Mouse (Mus musculus) CD8-positive naive resting alpha-beta T cell, adult 2 months (primary cell): Measurements from ENCODE around the gene Sprr2a1.
"Not testable (repeated sequence)": the region's sequence is repeated elsewhere in the genome, so short reads cannot be mapped to it uniquely, and the experiment has no call there.

Experiments used
- DNase-seq, 2 experiments: peaks; one replicate each; pipeline ENCODE4 v3.0.0; 2022; ENCODE audit warnings: low read depth in 2 of 2, low spot score in 2 of 2

The Sprr2a1 gene

DNA sequence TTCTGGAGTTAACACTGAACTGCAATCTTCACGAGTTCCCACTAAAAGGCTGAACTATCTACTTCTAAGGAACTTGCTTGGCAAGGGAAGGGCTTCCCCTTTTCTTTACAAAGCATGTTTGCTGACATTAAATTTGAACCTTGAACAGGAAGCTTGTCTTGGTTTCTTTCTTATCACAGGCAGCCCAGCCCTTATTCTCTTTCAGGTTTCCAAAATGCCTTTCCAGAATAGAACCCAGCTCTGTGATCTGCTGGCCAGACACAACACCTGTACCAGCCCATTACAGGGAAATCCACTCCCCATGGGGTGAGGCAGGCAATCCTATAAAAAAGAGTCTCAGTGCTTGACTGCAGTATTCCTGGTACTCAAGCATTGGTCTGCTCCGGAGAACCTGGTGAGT, at the start of gene Sprr2a1, which contains the start of gene Sprr2a2:
TSS of gene Sprr2a1 (plus strand) at position 231 of the 400 bp plus-strand sequence.
TSS of gene Sprr2a2 (plus strand) at position 352 of the 400 bp plus-strand sequence.
- not testable (repeated sequence) for DNase-seq

DNA sequence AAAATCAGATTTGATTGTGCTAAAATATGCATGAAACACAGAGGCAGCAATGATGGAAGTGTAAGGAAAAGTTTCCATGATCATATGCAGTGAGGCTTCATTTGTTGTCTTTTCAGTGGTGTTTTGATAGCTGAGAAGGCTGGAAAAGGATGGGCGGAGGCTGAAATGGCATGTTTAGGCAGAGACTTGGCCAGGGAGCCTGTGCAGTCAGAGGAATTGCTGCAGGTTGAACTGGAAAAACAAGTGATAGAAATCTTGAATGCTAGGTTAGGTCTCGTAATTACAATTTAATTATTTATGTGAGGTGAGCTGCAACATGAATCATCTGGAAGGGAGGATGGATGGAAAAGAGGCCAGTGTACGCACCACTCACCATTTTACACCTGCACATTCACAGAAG, 45.8 kb upstream of the Sprr2a1 start:
- DNase-seq, result no peak

DNA sequence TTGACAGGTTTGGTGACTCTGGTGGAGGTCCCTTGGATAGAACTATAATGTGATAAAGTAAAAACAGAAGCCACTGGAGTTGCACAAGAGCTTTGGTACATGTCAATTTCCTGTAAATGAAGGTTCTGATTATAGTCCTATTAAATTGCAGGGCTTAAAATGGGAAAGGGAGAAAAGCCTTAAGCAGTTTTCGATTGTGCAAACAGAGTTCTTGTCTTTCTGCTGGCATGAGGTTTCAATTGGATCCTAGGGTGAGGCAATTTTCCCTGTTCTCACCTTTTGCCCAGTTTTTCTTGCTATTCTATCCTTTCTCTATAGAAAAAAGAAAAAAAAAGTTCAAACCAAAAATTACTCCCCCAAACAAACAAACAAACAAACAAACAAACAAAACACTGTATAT, 38.7 kb upstream of the Sprr2a1 start:
- no peak for DNase-seq

DNA sequence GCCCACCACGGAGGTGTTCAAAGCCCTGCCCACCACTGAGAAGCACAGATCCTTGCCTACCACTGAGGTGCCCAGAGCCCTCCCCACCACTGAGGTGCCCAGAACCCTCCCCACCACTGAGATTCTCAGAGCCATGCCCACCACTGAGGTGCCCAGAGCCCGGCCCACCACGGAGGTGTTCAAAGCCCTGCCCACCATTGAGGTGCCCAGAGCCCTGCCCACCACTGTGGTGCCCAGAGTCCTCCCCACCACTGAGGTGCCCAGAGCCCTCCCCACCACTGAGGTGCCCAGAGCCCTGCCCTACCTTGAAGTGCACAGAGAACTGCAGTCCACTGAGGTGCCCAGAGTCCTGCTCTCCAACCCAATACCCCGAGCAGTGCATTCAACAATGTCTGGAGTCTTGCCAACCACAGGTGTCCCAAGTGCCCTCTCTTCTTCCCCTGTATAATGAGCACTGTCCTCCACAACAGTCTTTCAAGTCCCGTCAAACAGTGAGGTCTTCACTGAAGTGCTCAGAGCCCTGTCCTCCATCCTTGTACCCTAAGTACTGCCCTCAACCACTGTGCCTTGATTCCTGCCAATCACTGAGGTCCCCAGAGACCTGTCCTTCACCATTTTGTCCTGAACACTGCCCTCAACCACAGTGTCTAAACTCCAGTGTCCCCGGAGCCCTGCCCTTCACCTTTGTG, 19.9 kb upstream of the Sprr2a1 start:
- no peak for DNase-seq

DNA sequence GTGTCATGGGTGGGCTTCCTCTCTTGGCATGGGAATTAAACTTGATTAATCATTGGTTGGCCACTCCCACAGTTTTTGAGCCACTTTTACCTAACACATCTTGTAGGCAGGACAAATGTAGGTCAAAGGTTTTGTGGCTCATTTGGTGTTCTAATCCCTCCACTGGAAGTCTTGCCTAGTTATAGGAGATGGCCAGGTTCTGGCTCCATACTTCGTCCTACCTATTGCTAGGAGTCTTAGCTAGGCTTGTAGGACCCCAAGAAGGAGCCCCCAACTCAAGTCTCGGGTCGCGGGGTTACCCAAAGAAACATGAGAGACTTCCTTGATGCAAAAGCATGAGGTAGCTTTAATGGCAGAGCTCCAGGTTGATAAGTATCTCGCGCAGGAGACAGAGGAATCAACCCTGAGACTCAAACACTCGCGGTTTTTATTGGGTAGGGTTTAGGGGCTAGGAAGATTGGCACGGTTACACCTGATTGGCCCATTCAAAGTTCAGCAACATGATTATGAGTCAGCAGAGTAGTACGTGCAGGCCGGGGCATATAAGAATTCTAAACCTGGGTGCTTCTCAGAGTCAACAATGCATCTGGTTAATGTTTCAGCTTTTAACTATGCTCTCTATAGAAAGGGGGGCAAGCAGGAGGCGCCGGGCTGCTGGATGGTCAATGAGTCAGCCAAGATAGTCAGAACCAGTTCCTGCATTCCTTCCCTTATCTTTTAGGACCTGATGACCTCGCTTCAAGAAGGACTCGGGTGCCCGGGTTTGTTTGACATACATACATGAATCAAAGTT, 4.3 kb upstream of the Sprr2a1 start:
- not testable (repeated sequence) for DNase-seq

DNA sequence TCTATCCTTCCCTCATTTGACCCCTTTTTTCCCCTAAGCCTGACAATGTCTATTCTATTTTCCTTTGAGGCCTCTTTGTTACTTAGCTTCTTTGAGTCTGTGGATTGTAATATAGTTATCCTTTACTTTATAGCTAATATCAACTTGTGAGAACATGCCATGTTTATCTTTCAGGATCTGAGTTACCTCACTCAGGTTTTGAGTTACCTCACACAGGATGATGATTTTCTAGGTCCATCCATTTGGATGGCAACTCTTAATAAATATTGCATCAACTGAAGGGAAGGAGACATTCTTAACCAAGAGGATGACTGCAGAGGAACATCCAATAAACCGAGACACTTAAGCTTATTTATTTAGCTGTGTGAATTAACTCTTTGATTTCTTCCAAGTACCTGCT, 3.5 kb upstream of the Sprr2a1 start:
- not testable (repeated sequence) for DNase-seq

DNA sequence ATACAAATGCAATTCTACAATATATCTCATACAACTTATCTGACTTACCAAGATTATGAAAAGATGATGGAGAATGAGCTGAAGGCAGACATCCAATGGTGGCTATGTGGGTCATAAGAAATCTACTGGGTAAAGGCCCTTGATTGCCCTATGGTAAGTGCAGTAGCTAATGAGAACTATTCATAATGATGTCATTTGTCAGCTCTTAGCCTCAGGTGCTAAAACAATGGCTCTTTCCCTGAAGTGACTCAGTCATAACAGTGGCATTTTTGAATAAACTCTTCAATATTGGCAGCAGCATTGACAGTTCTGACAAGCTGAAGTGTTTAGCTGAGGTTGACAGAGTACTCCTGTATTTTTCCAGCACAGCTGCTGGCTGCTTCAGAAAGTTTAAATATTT, 1.9 kb upstream of the Sprr2a1 start:
- DNase-seq, result not testable (repeated sequence)

GRCm38 (mm10) chr3:92219031-92219430, 3.4 kb downstream of the Sprr2a1 start:
- DNase-seq, result not testable (repeated sequence)

DNA sequence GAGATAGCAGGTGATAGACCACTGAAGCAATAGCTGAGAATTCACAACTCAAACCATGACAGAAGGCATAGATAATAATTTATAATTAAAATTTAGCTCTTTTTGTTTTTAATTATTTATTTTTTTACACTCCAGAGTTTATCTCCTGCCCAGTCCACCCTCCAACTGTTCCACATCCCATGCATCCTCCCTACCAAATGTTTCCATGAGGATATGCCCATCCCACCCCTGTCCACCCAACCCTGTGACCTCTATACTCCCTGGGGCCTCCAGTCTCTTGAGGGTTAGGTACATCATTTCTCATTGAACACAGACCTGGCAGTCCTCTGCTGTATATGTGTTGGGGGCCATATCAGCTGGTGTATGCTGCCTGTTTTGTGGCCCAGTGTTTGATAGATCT, 8.1 kb downstream of the Sprr2a1 start:
- DNase-seq, result not testable (repeated sequence)

- DNase-seq, result not testable (repeated sequence)
These were observed 11.8 kb downstream of the Sprr2a1 start for GRCm38 (mm10) chr3:92227410-92227809.

DNA sequence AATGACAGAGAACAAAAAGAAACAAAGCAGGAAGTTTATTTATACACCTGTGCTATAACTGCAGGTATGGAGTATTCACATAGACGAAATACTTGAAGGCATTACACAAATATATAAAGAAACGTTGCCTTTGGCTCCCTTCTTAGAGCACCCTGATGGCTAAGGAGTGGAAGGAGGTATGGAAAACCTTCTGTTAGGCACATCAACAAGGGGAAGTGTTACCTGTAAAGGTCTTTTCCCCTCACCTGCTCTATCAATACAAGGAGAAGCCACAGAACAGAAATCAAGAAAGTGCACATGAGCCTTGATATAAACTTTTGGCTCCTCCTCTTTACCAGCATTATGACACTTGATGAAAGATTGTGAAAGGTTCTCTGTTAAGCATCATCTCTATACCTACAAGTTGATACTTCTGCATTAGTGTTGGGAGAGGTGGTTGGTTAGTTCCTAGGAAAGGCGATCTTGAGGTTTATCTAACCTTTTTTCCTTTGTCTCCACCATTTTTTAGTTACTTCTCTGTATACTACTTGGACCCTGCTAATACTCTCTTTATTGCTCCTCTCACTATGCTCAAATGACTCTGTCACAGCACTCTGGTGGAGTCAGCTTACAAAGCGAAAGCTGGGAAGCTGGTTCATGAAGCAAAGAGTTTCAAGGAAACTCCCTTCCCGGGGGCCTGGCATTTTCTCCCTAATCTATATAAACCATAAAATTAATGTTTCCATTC, 21.0 kb downstream of the Sprr2a1 start:
- DNase-seq, result not testable (repeated sequence)

GRCm38 (mm10) chr3:92238736-92239135, 23.1 kb downstream of the Sprr2a1 start:
- not testable (repeated sequence) for DNase-seq

- not testable (repeated sequence) for DNase-seq
These were observed 23.6 kb downstream of the Sprr2a1 start for GRCm38 (mm10) chr3:92239197-92239596.

DNA sequence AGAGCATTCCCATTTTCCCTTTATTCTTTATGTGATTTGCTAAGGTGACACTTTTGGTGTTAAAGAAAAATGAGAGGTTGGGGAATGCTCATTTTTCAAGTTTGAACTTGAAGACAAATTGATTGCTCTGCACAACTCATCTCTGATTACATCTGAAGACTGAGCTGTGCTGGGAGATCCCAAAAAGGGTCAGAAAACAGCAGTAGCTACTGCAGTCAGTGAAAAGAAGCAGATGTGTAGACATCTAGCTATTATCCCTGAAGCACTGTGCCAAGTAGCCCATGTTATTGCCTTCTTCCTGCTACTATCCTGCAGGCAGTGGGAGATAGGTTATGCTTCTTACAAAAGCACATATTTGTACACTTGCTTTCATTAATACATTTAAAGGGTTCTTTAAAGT, 29.2 kb downstream of the Sprr2a1 start:
- not testable (repeated sequence) for DNase-seq

GRCm38 (mm10) chr3:92246245-92246644, 30.6 kb downstream of the Sprr2a1 start:
- not testable (repeated sequence) for DNase-seq

DNA sequence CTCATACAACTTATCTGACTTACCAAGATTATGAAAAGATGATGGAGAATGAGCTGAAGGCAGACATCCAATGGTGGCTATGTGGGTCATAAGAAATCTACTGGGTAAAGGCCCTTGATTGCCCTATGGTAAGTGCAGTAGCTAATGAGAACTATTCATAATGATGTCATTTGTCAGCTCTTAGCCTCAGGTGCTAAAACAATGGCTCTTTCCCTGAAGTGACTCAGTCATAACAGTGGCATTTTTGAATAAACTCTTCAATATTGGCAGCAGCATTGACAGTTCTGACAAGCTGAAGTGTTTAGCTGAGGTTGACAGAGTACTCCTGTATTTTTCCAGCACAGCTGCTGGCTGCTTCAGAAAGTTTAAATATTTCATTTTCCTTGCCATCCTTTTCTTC, 32.9 kb downstream of the Sprr2a1 start:
- DNase-seq, result not testable (repeated sequence)

DNA sequence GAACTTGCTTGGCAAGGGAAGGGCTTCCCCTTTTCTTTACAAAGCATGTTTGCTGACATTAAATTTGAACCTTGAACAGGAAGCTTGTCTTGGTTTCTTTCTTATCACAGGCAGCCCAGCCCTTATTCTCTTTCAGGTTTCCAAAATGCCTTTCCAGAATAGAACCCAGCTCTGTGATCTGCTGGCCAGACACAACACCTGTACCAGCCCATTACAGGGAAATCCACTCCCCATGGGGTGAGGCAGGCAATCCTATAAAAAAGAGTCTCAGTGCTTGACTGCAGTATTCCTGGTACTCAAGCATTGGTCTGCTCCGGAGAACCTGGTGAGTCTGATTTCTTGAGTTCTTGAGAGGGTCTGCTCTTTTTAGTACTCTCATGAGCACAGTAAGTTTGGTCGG, 34.9 kb downstream of the Sprr2a1 start:
- not testable (repeated sequence) for DNase-seq

- not testable (repeated sequence) for DNase-seq
These were observed 38.3 kb downstream of the Sprr2a1 start for GRCm38 (mm10) chr3:92253860-92254259.

GRCm38 (mm10) chr3:92258526-92258925, 42.9 kb downstream of the Sprr2a1 start:
- not testable (repeated sequence) for DNase-seq

GRCm38 (mm10) chr3:92263462-92263861, 47.9 kb downstream of the Sprr2a1 start:
- not testable (repeated sequence) for DNase-seq
